Mouse (Mus musculus) embryonic facial prominence, embryonic 11.5 days (tissue): ENCODE data around the gene Ap2b1. TPM values are rescaled to one million over a fixed set of nuclear protein-coding genes. Genes with fewer than 3 reads are reported as not detected.
A peak's percentile ranks its signal among the peaks of the same experiment; 100 is the strongest.

Experiments
- ATAC-seq: fragments of 200-750 bp; cut with Nextera tagmentation; replicated peaks from 2 replicates; pipeline ENCODE4 v1.8.0; 2017; ENCODE audit warnings: low read depth; ENCODE audit not compliant: insufficient number of reproducible peaks, low FRiP score, low TSS enrichment
- DNase-seq: peaks from one replicate; pipeline ENCODE4 v3.0.0-alpha.2; 2015; ENCODE audit warnings: low spot score
- H3K27ac ChIP-seq: fragments of 300-500 bp; sonication (generic); replicated peaks from 2 replicates; pipeline ENCODE4 v1.5.1; 2014; ENCODE audit warnings: mild to moderate bottlenecking, low read depth, low read length, control low read depth
- H3K27me3 ChIP-seq: fragments of 300-500 bp; sonication (generic); 2 replicates; pipeline ENCODE4 v1.6.1; 2014; ENCODE audit warnings: mild to moderate bottlenecking, low read length, moderate library complexity, mixed read lengths; ENCODE audit not compliant: control insufficient read depth, insufficient read depth
- H3K36me3 ChIP-seq: fragments of 300-500 bp; sonication (generic); replicated peaks from 2 replicates; pipeline ENCODE4 v1.6.1; 2014; ENCODE audit warnings: low read depth, mild to moderate bottlenecking, low read length, moderate library complexity, mixed read lengths; ENCODE audit not compliant: control insufficient read depth, insufficient read depth
- H3K4me1 ChIP-seq: fragments of 300-500 bp; sonication (generic); 2 replicates; pipeline ENCODE4 v1.6.1; 2014; ENCODE audit warnings: low read length, mixed read lengths; ENCODE audit not compliant: control insufficient read depth, insufficient read depth
- H3K4me2 ChIP-seq: fragments of 300-500 bp; sonication (generic); 2 replicates; pipeline ENCODE4 v1.6.1; 2014; ENCODE audit warnings: low read depth, mild to moderate bottlenecking, control low read depth, low read length, moderate library complexity
- H3K4me3 ChIP-seq: fragments of 300-500 bp; sonication (generic); 2 replicates; pipeline ENCODE4 v1.5.1; 2014; ENCODE audit warnings: low read depth, low read length, control low read depth
- H3K9ac ChIP-seq: fragments of 300-500 bp; sonication (generic); replicated peaks from 2 replicates; pipeline ENCODE4 v1.6.1; 2014; ENCODE audit warnings: mild to moderate bottlenecking, control low read depth, low read length
- H3K9me3 ChIP-seq: fragments of 300-500 bp; sonication (generic); replicated peaks from 2 replicates; pipeline ENCODE4 v1.6.1; 2016; ENCODE audit warnings: mild to moderate bottlenecking, low read length, inconsistent platforms, mixed read lengths; ENCODE audit not compliant: control insufficient read depth
- WGBS: fragments of 180-500 bp; shearing (Covaris S2); extraction: QIAGEN DNeasy Blood & Tissue Kit; methylation state at CpG from one replicate; pipeline ENCODE4 v1.1.7; 2014; 5-methylcytosine and 5-hydroxymethylcytosine counted together
- polyA plus RNA-seq: library from polyadenylated mRNA; unstranded; fragments of >200 nt; fragmentation: Nextera tagmentation; extraction: Ambion mirVana; gene quantifications from 2 replicates; pipeline ENCODE4 v1.2.1, GENCODE M21; 2014

Ap2b1 gene
- polyA plus RNA-seq, 1 experiment from 2014 or later, result 93.5 TPM

GRCm38 (mm10) chr11:83291375-83292250 is 7.2 kb upstream of the Ap2b1 start:
- under 1% methylated on average over 38 of the region's 38 CpGs for WGBS
- Histone ChIP-seq H3K4me1 (no peaks in the 10 kb centered on the region), H3K27me3 (no peaks in the 10 kb centered on the region), H3K27ac (peak overlapping the region; percentile 49), H3K36me3 (no peaks in the 10 kb centered on the region), H3K9me3 (no peaks in the 10 kb centered on the region), H3K4me2 (peak overlapping the region; percentile 74), H3K4me3 (peak overlapping the region; percentile 59), H3K9ac (peak overlapping the region; percentile 73)
- ATAC-seq, result peak; percentile 98
- peak; percentile 96 for DNase-seq

GRCm38 (mm10) chr11:83292251-83292587 is 6.6 kb upstream of the Ap2b1 start:
- Histone ChIP-seq H3K9ac (peak overlapping the region; percentile 72), H3K9me3 (no peaks in the 10 kb centered on the region), H3K4me3 (peak overlapping the region; percentile 59), H3K27ac (no peak overlapping the region), H3K4me2 (peak overlapping the region; percentile 74), H3K4me1 (no peaks in the 10 kb centered on the region), H3K36me3 (no peaks in the 10 kb centered on the region), H3K27me3 (no peaks in the 10 kb centered on the region)
- WGBS, result under 1% methylated on average over 5 of the region's 5 CpGs
- DNase-seq (no peak), ATAC-seq (no peak)

GRCm38 (mm10) chr11:83293182-83293581 is 5.6 kb upstream of the Ap2b1 start:
- no peak overlapping the region for H3K27ac ChIP-seq
- H3K4me1 ChIP-seq, result peaks cover 3% of the 10 kb centered on the region; the same call in 1 of the 2 replicates
- peak overlapping the region; percentile 59 for H3K4me3 ChIP-seq
- H3K4me2 ChIP-seq, result peak overlapping the region; percentile 74
- H3K9me3 ChIP-seq, result no peaks in the 10 kb centered on the region
- H3K36me3 ChIP-seq, result no peaks in the 10 kb centered on the region
- WGBS, result 88% methylated on average over 1 of the region's 1 CpGs
- H3K9ac ChIP-seq, result peak overlapping the region; percentile 7; the same call in 1 of the 2 replicates
- no peak for DNase-seq
- no peak for ATAC-seq
- H3K27me3 ChIP-seq, result no peaks in the 10 kb centered on the region

- ATAC-seq, result no peak
- H3K36me3 ChIP-seq, result no peaks in the 10 kb centered on the region
- DNase-seq, result no peak
- H3K27me3 ChIP-seq, result no peaks in the 10 kb centered on the region
- no peak overlapping the region for H3K4me2 ChIP-seq
- H3K27ac ChIP-seq, result no peak overlapping the region
- 90% methylated on average over 2 of the region's 2 CpGs for WGBS
- peaks cover 3% of the 10 kb centered on the region; the same call in 1 of the 2 replicates for H3K4me1 ChIP-seq
- H3K9ac ChIP-seq, result no peak overlapping the region
- no peak overlapping the region for H3K4me3 ChIP-seq
- H3K9me3 ChIP-seq, result no peaks in the 10 kb centered on the region
Measured at GRCm38 (mm10) chr11:83294133-83294532, 4.7 kb upstream of the Ap2b1 start.

- H3K27ac ChIP-seq, result no peak overlapping the region
- no peak for ATAC-seq
Measured at GRCm38 (mm10) chr11:83297816-83298215, 1.0 kb upstream of the Ap2b1 start.

GRCm38 (mm10) chr11:83299724-83300123 is 900 bp downstream of the Ap2b1 start:
- H3K4me3 ChIP-seq, result no peak overlapping the region
- no peaks in the 10 kb centered on the region for H3K9me3 ChIP-seq
- no peak overlapping the region for H3K4me2 ChIP-seq
- no peak overlapping the region for H3K27ac ChIP-seq
- no peak for ATAC-seq
- H3K27me3 ChIP-seq, result no peaks in the 10 kb centered on the region
- no peak overlapping the region for H3K9ac ChIP-seq
- no peaks in the 10 kb centered on the region for H3K36me3 ChIP-seq
- no peak for DNase-seq
- WGBS, result 94% methylated on average over 9 of the region's 9 CpGs
- H3K4me1 ChIP-seq, result peaks cover 3% of the 10 kb centered on the region

More at GRCm38 (mm10) chr11:83297816-83298215, 1.0 kb upstream of the Ap2b1 start:
- DNase-seq, result no peak
- Histone ChIP-seq H3K9ac (peak overlapping the region; percentile 85; the same call in 1 of the 2 replicates), H3K4me3 (peak overlapping the region; percentile 68), H3K36me3 (no peaks in the 10 kb centered on the region), H3K9me3 (no peaks in the 10 kb centered on the region), H3K27me3 (no peaks in the 10 kb centered on the region), H3K4me1 (peaks cover 3% of the 10 kb centered on the region; the same call in 1 of the 2 replicates), H3K4me2 (peak overlapping the region; percentile 76)
- WGBS, result 81% methylated on average over 6 of the region's 6 CpGs

- H3K36me3 ChIP-seq, result no peaks in the 10 kb centered on the region
- 57% methylated on average over 2 of the region's 2 CpGs for WGBS
- H3K4me2 ChIP-seq, result no peak overlapping the region
Measured at GRCm38 (mm10) chr11:83301431-83301831, 2.6 kb downstream of the Ap2b1 start.

GRCm38 (mm10) chr11:83302124-83302523 is 3.3 kb downstream of the Ap2b1 start:
- Histone ChIP-seq H3K27ac (0 out of 2 replicates have a peak overlapping the region, but pooled peaks have one; percentile 20), H3K4me1 (peaks cover 3% of the 10 kb centered on the region), H3K4me3 (peak overlapping the region; percentile 88), H3K27me3 (no peaks in the 10 kb centered on the region), H3K36me3 (no peaks in the 10 kb centered on the region), H3K4me2 (peak overlapping the region; percentile 54), H3K9ac (peak overlapping the region; percentile 87), H3K9me3 (no peaks in the 10 kb centered on the region)
- ATAC-seq, result no peak
- DNase-seq, result no peak
- WGBS, result 9% methylated on average over 10 of the region's 10 CpGs

More at GRCm38 (mm10) chr11:83301431-83301831, 2.6 kb downstream of the Ap2b1 start:
- Histone ChIP-seq H3K4me3 (no peak overlapping the region), H3K4me1 (peaks cover 3% of the 10 kb centered on the region), H3K9ac (no peak overlapping the region), H3K27ac (no peak overlapping the region), H3K9me3 (no peaks in the 10 kb centered on the region), H3K27me3 (no peaks in the 10 kb centered on the region)
- ATAC-seq, result no peak
- no peak for DNase-seq
